Mouse (Mus musculus) midbrain, embryonic 13.5 days (tissue): ENCODE results near the gene Sept4. TPM values are rescaled to one million over a fixed set of nuclear protein-coding genes. Genes with fewer than 3 reads are reported as not detected.

Source experiments
- ATAC-seq: fragments of 200-750 bp; cut with Nextera tagmentation; 2 replicates; pipeline ENCODE4 v1.8.0; 2017; ENCODE audit warnings: mild to moderate bottlenecking, moderate TSS enrichment, moderate library complexity
- H3K27ac ChIP-seq: fragments of 300-500 bp; sonication (generic); 2 replicates; pipeline ENCODE4 v1.5.1; 2015; ENCODE audit warnings: inconsistent platforms, mild to moderate bottlenecking, moderate library complexity
- H3K27me3 ChIP-seq: fragments of 300-500 bp; sonication (generic); 2 replicates; pipeline ENCODE4 v1.6.1; 2015; ENCODE audit warnings: mild to moderate bottlenecking, inconsistent platforms
- H3K36me3 ChIP-seq: fragments of 300-500 bp; sonication (generic); 2 replicates; pipeline ENCODE4 v1.6.1; 2015; ENCODE audit warnings: mild to moderate bottlenecking, inconsistent platforms
- H3K4me1 ChIP-seq: fragments of 300-500 bp; sonication (generic); replicated peaks from 2 replicates; pipeline ENCODE4 v1.6.1; 2015; ENCODE audit warnings: inconsistent platforms
- H3K4me2 ChIP-seq: fragments of 300-500 bp; sonication (generic); replicated peaks from 2 replicates; pipeline ENCODE4 v1.6.1; 2015; ENCODE audit warnings: moderate library complexity, mild to moderate bottlenecking, inconsistent platforms
- H3K4me3 ChIP-seq: fragments of 300-500 bp; sonication (generic); replicated peaks from 2 replicates; pipeline ENCODE4 v1.5.1; 2015; ENCODE audit warnings: mild to moderate bottlenecking, inconsistent platforms
- H3K9ac ChIP-seq: fragments of 300-500 bp; sonication (generic); replicated peaks from 2 replicates; pipeline ENCODE4 v1.6.1; 2015; ENCODE audit warnings: mild to moderate bottlenecking, inconsistent platforms
- H3K9me3 ChIP-seq: fragments of 300-500 bp; sonication (generic); 2 replicates; pipeline ENCODE4 v1.6.1; 2016; ENCODE audit warnings: mild to moderate bottlenecking, inconsistent platforms
- WGBS: fragments of 180-500 bp; shearing (Covaris S2); methylation state at CpG from one replicate; pipeline ENCODE4 v1.1.7; 2015; 5-methylcytosine and 5-hydroxymethylcytosine counted together
- polyA plus RNA-seq: library from polyadenylated mRNA; unstranded; fragments of >200 nt; fragmentation: Nextera tagmentation; extraction: Ambion mirVana; gene quantifications from 2 replicates; pipeline ENCODE4 v1.2.1, GENCODE M21; 2015

The Sept4 gene
- polyA plus RNA-seq, 1 experiment from 2014 or later = 18.0 TPM

- H3K9ac ChIP-seq = no peak overlapping the region
- 0 out of 2 replicates have a peak, but pooled peaks cover 7% of the 10 kb centered on the region for H3K4me1 ChIP-seq
- H3K4me3 ChIP-seq = no peak overlapping the region
- 92% methylated on average over 7 of the region's 7 CpGs for WGBS
- no peaks in the 10 kb centered on the region for H3K9me3 ChIP-seq
- no peak overlapping the region for H3K4me2 ChIP-seq
- H3K36me3 ChIP-seq = peaks cover 98% of the 10 kb centered on the region
- H3K27ac ChIP-seq = no peak overlapping the region
- no peak for ATAC-seq
- H3K27me3 ChIP-seq = no peaks in the 10 kb centered on the region
Measured at GRCm38 (mm10) chr11:87613972-87614371, 45.3 kb downstream of the Sept4 start.

- 95% methylated on average over 5 of the region's 5 CpGs for WGBS
- peaks cover 82% of the 10 kb centered on the region for H3K36me3 ChIP-seq
Measured at GRCm38 (mm10) chr11:87615551-87615950, 46.8 kb downstream of the Sept4 start.

GRCm38 (mm10) chr11:87615952-87616351, 47.2 kb downstream of the Sept4 start:
- no peak overlapping the region for H3K9ac ChIP-seq
- H3K27me3 ChIP-seq = no peaks in the 10 kb centered on the region
- H3K27ac ChIP-seq = no peak overlapping the region
- no peak for ATAC-seq
- peaks cover 78% of the 10 kb centered on the region for H3K36me3 ChIP-seq
- no peak overlapping the region for H3K4me3 ChIP-seq
- 93% methylated on average over 2 of the region's 2 CpGs for WGBS
- 0 out of 2 replicates have a peak, but pooled peaks cover 7% of the 10 kb centered on the region for H3K4me1 ChIP-seq
- no peak overlapping the region for H3K4me2 ChIP-seq
- H3K9me3 ChIP-seq = no peaks in the 10 kb centered on the region

More at GRCm38 (mm10) chr11:87615551-87615950, 46.8 kb downstream of the Sept4 start:
- Histone ChIP-seq H3K9me3 (no peaks in the 10 kb centered on the region), H3K4me3 (no peak overlapping the region), H3K4me2 (no peak overlapping the region), H3K4me1 (0 out of 2 replicates have a peak, but pooled peaks cover 7% of the 10 kb centered on the region), H3K27me3 (no peaks in the 10 kb centered on the region), H3K27ac (no peak overlapping the region), H3K9ac (no peak overlapping the region)
- ATAC-seq = no peak

- H3K27ac ChIP-seq = no peak within 1 kb of the TSS
- 0 out of 2 replicates have a peak, but pooled peaks cover 7% of the 10 kb centered on the region for H3K4me1 ChIP-seq
- WGBS = 88% methylated on average over 69 of the region's 69 CpGs
- H3K36me3 ChIP-seq = peaks cover 68% of the 10 kb centered on the region
- H3K9ac ChIP-seq = no peak within 1 kb of the TSS
- no peak within 1 kb of the TSS for H3K4me3 ChIP-seq
- no peak within 1 kb of the TSS for H3K4me2 ChIP-seq
- no peaks in the 10 kb centered on the region for H3K27me3 ChIP-seq
- no peaks in the 10 kb centered on the region for H3K9me3 ChIP-seq
- no peak for ATAC-seq
Measured at GRCm38 (mm10) chr11:87616790-87617474, 48.2 kb downstream of the Sept4 start, which contains the start of gene Hsf5. Gene Hsf5, plus strand, starts transcription at chr11:87617164.

- Histone ChIP-seq H3K4me3 (no peak overlapping the region), H3K36me3 (peaks cover 64% of the 10 kb centered on the region), H3K4me2 (no peak overlapping the region), H3K27me3 (no peaks in the 10 kb centered on the region), H3K27ac (no peak overlapping the region), H3K4me1 (0 out of 2 replicates have a peak, but pooled peaks cover 4% of the 10 kb centered on the region), H3K9ac (no peak overlapping the region), H3K9me3 (no peaks in the 10 kb centered on the region)
- WGBS = 98% methylated on average over 32 of the region's 32 CpGs
- ATAC-seq = no peak
Measured at GRCm38 (mm10) chr11:87617606-87618005, 48.9 kb downstream of the Sept4 start.

- H3K27me3 ChIP-seq = no peaks in the 10 kb centered on the region
- WGBS = 91% methylated on average over 4 of the region's 4 CpGs
- H3K9ac ChIP-seq = no peak overlapping the region
- ATAC-seq = no peak
- no peaks in the 10 kb centered on the region for H3K9me3 ChIP-seq
- no peak overlapping the region for H3K4me2 ChIP-seq
- H3K4me1 ChIP-seq = no peaks in the 10 kb centered on the region
- peaks cover 46% of the 10 kb centered on the region for H3K36me3 ChIP-seq
- no peak overlapping the region for H3K27ac ChIP-seq
- no peak overlapping the region for H3K4me3 ChIP-seq
Measured at GRCm38 (mm10) chr11:87623160-87623559, 54.5 kb downstream of the Sept4 start.

- Histone ChIP-seq H3K4me3 (no peak overlapping the region), H3K4me2 (no peak overlapping the region), H3K9ac (no peak overlapping the region), H3K36me3 (peaks cover 22% of the 10 kb centered on the region), H3K27me3 (no peaks in the 10 kb centered on the region), H3K27ac (no peak overlapping the region), H3K4me1 (no peaks in the 10 kb centered on the region), H3K9me3 (no peaks in the 10 kb centered on the region)
- WGBS = 37% methylated on average over 10 of the region's 10 CpGs
- ATAC-seq = 0 out of 2 replicates have a peak, but pooled peaks have one; percentile 27
Measured at GRCm38 (mm10) chr11:87629859-87630258, 61.2 kb downstream of the Sept4 start.

GRCm38 (mm10) chr11:87638793-87639192, 70.1 kb downstream of the Sept4 start:
- no peak for ATAC-seq
- Histone ChIP-seq H3K4me3 (peak overlapping the region; percentile 42), H3K9me3 (no peaks in the 10 kb centered on the region), H3K36me3 (peaks cover 6% of the 10 kb centered on the region), H3K9ac (peak overlapping the region; percentile 73), H3K27me3 (no peaks in the 10 kb centered on the region), H3K27ac (0 out of 2 replicates have a peak overlapping the region, but pooled peaks have one; percentile 1), H3K4me1 (peaks cover 12% of the 10 kb centered on the region), H3K4me2 (peak overlapping the region; percentile 70)
- 10% methylated on average over 2 of the region's 2 CpGs for WGBS

GRCm38 (mm10) chr11:87639206-87639605, 70.5 kb downstream of the Sept4 start:
- H3K27ac ChIP-seq = 0 out of 2 replicates have a peak overlapping the region, but pooled peaks have one; percentile 1
- WGBS = under 1% methylated on average over 29 of the region's 29 CpGs
- peak; percentile 75 for ATAC-seq

More at GRCm38 (mm10) chr11:87639206-87639605, 70.5 kb downstream of the Sept4 start:
- Histone ChIP-seq H3K27me3 (no peaks in the 10 kb centered on the region), H3K4me3 (peak overlapping the region; percentile 42), H3K9ac (peak overlapping the region; percentile 73), H3K9me3 (no peaks in the 10 kb centered on the region), H3K36me3 (peaks cover 6% of the 10 kb centered on the region), H3K4me1 (peaks cover 12% of the 10 kb centered on the region), H3K4me2 (peak overlapping the region; percentile 70)

Other genes starting within 250 kb of the Sept4 start
- gene Ppm1e, start 209.9 kb upstream of the Sept4 start, polyA plus RNA-seq = 20.3 and 21.3 TPM in 2 replicates
- 5.9 and 6.3 TPM in 2 replicates for gene Rad51c, start 163.9 kb upstream of the Sept4 start, polyA plus RNA-seq
- gene Tex14, start 163.8 kb upstream of the Sept4 start, polyA plus RNA-seq = 0.19 and 0.38 TPM in 2 replicates
- not detected in 2 replicates for gene Gm11492, start 2.2 kb upstream of the Sept4 start, polyA plus RNA-seq
- 61.8 and 66.6 TPM in 2 replicates for gene Mtmr4, start 23.3 kb downstream of the Sept4 start, polyA plus RNA-seq
- 0.37 and 0.40 TPM in 2 replicates for gene Hsf5, start 48.3 kb downstream of the Sept4 start, polyA plus RNA-seq
- gene Rnf43, start 93.8 kb downstream of the Sept4 start, polyA plus RNA-seq = 0.67 and 0.92 TPM in 2 replicates
- 165 and 177 TPM in 2 replicates for gene Supt4a, start 168.6 kb downstream of the Sept4 start, polyA plus RNA-seq
- 41.1 and 48.7 TPM in 2 replicates for gene Tspoap1, start 191.6 kb downstream of the Sept4 start, polyA plus RNA-seq
- gene Mpo, start 224.7 kb downstream of the Sept4 start, polyA plus RNA-seq = 0.31 and 0.41 TPM in 2 replicates